Mouse (Mus musculus): ENCODE results near the gene Csrp1.

The Csrp1 gene

DNA sequence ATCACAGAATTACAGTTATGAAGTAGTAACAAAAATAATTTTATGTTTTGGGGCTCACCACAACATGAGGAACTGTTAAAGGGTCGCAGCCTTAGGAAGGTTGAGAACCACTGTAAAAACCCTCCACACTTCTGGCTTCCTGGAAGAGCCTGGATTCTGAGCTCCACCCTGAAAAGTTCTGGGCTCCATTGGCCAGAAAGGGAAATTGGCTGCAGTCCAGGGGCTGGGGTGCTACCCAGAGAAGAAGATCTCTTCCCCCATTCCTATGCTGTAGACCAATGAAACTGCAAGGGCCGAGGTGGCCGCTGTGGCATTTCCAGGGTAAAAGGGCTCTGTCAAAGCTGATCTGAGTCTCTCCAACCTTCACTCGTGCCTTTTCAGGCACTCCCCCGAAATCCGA lies 21.8 kb upstream of the Csrp1 start:
- no peak for DNase-seq (ENCODE audit: low spot score in 2 of 2)

DNA sequence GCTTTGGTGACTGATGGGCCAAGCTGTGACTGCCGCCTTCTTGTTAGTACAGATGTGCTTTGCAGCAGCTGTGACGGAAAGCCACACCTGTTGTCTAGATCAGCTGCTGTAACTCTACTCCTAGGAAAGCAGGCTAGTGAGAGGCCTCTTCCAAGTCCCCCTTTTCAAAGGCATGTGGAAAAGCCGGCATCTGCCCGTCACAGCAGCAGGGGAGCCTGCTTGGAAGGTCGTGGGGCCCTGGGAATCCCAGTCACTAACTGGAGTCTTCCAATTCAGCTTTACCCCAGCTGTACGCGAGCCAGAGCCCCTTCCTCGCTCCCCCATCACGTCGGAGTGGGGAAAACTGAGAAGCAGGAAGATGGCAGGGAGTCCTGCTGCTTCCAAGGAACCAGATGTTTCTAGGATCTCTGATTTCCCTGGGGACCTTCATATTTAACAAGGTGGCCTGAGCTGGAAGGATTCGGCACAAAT lies 21.4 kb upstream of the Csrp1 start:
- no peak for DNase-seq (ENCODE audit: low spot score in 2 of 2)

DNA sequence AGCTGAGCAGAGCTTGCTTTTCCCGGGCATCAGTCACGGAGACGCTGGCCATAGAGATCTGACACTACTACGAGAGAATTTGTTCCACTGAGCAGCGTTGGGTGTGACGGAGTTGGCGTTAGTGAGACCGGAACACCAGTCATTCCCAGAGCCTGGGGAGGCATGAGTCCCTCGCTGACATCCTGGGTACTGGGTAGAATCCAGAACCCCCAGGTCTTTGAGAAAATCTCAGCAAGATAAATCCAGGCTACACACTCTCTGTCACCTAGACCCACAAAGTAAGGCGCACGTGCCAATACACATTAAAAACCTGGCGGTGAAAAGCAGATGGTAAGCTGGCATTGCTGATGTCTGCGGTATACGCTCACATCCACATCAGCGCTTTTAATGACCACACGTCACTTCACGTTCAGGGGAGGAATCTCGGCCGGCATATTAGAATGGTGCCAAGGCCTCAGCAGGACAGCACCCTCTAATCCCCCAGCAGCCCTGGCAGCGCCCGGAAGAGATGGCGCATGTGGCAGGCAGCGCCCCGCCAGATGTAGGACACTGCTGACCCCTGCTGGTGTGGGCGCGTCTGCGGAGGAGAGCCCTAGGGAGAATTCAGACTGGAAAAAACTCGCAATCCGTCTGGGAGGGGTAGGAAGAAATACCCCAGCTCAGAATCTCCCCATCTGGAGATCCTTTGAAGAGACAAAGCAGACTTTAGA lies 20.7 kb upstream of the Csrp1 start:
- peak; percentile 35 to 78 for DNase-seq (ENCODE audit: low spot score in 2 of 2)

DNA sequence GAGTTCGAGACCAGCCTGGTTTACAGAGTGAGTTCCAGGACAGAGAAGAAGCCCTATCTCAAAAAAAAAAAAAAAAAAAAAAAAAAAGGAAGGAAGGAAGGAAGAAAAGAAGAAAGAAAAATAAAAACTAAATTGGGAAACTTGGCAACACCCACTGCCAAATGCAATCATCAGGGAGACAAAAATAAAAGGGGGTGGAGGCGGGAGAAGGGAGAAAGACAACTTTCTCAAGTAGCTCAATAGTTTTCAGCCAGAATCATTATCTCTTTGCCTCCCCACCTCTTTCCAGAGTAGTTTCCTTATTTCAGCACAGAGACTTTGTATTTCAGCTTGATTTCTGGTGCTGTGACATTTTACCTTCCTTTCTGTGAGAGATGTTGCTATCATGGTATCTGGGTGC lies 20.0 kb upstream of the Csrp1 start:
- no peak for DNase-seq (ENCODE audit: low spot score in 2 of 2)

DNA sequence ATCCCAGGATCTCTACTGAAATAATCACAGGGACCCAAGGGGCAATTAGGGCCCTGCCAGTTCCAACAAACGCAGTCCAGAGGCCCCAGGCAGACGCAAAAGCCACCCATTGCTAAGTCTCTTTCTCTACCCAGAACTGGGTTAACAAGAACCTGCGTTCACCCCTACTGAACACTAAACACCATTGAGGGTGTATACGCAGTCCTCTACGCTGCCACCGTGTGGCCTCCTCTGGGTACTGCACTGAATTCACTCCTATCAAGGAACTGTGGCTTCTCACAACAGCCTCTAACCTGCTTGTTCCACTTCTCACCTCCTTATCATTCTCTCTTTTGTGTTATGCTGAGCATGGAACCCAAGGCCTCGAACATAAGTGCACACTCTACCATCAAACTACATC lies 19.3 kb upstream of the Csrp1 start:
- peak in 1 of 2 experiments; percentile 81 for DNase-seq (ENCODE audit: low spot score in 2 of 2)

DNA sequence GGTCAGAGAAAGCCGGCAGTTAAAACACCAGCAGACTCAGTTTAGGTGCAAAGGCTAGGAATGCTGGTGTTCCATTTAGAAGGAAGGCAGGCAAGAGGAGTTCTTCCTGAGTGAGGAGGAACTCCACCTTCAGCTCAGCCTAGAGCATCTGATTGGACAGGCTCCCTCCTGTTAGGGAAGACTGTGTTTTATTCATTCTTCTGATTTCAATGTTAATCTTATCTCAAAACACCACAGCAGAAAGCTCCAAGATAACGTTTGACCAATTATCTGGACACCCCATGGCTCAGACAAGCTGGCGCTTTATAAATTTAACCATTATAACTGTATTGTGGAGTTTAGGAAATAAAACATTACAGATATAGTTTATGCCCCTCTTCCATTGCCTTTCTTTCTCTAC lies 18.5 kb upstream of the Csrp1 start:
- DNase-seq (ENCODE audit: low spot score in 2 of 2): no peak

DNA sequence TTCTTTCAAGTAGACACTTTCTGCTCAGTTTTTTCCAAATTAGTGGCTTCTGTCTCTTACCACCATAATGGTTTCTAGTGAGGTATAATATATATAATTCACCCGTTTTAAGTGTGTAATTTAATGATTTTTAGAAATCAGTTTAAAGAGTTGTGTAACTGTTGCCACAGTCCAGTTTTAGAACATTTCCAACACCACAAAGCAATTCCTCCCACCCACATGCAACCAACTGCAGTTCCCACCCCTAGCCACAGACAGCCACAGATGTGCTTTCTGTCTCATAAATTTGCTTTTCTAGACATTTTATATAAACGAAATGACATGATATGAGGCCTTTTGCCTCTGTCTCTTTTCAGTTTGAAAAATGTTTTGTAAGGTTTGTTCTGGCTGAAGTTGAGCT lies 17.1 kb upstream of the Csrp1 start:
- no peak for DNase-seq (ENCODE audit: low spot score in 2 of 2)

DNA sequence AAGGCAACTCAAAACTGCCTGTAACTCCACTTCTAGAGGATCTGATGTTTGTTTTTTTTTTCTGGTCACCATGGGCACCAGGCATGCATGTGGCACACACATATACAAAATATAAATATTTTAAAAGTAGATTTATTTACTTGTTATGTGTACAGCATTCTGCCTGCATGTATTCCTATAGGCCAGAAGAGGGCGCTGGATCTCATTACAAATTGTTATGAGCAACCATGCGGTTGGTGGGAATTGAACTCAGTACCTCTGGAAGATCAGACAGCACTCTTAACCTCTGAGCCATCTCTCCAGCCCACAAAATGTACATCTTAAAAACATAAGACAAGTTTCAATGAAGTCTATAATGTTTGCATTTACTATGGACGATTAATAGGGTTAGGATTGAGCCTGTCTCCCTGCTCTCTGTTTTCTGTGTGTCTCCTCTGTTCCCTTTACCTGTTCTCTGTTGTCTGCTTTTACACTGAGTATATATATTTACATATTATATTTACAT lies 15.5 kb upstream of the Csrp1 start:
- DNase-seq (ENCODE audit: low spot score in 2 of 2): no peak

DNA sequence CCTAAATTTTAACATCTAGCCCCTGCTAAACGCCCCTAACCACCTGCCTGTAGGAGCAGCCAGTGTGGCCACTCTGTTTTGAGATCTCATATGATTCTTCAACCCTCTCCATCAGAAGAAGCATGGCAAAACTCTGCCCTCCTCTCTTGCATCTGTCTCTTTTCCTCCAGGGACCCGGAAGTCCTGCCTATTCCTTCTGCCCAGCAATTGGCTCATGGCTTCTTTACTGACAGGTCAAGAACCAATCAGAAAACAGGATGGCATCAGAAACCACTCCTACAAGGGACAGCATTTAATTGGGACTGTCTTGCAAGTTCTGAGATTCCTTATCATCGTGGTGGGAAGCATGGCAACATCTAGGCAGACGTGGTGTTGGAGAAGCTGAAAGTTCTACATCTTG lies 11.5 kb upstream of the Csrp1 start:
- no peak for DNase-seq (ENCODE audit: low spot score in 2 of 2)

DNA sequence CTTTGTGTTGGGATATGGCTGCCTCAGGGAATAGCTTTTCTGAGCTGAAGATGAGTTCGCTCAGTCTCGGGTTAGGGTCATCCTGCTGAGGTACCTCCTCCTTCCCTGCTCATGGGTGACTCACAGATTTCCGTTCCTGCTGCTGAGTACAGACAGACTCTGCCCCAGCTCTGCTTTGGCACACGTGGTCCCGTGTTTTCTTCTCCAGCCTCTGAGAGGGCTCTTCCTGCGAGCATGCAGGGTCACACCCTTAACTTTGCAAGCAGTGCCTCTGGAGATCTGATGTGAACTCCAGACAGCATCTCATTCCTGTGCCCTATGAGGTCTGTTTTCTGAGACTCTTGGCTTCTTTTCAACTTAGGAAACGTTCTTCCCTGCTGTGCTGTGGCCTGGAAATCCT lies 8.7 kb upstream of the Csrp1 start:
- DNase-seq (ENCODE audit: low spot score in 2 of 2): no peak

DNA sequence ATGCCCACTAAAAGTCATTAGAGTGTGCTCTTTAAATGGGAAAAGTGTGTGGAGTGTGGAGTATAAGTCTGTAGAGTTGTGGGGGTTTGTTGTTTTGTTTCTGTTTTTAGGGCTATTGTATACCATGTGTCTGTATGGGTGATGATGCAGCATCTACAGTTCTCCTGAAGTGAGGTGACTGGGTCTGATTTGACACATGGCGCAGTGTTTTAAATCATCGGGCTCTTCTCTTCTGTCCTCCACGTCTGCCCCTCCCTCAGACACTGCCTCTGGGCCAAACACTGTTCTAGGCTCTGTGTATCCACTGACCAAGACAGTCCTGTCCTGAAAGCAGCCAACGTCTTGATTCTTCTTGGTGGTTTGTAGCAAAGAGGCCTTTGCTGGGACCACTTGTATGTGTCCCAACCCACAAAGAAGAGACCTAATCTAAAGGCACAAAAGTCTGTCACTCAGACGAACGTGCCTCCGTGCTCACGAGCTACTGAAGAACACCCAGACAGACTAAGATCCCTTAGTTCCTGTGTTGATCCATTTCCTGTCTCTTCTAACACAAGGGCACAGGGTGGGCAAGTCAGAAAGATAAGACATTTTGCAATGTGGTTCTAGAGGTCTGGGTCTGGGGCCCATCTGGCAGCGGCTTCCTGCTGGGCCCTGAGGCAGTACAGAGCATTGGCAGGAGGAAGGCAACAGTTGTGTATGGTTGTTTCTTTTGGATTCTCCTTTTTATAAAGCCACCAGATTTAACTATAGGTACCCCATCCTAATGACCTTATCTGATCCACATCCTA lies 5.6 kb upstream of the Csrp1 start:
- DNase-seq (ENCODE audit: low spot score in 2 of 2): no peak

DNA sequence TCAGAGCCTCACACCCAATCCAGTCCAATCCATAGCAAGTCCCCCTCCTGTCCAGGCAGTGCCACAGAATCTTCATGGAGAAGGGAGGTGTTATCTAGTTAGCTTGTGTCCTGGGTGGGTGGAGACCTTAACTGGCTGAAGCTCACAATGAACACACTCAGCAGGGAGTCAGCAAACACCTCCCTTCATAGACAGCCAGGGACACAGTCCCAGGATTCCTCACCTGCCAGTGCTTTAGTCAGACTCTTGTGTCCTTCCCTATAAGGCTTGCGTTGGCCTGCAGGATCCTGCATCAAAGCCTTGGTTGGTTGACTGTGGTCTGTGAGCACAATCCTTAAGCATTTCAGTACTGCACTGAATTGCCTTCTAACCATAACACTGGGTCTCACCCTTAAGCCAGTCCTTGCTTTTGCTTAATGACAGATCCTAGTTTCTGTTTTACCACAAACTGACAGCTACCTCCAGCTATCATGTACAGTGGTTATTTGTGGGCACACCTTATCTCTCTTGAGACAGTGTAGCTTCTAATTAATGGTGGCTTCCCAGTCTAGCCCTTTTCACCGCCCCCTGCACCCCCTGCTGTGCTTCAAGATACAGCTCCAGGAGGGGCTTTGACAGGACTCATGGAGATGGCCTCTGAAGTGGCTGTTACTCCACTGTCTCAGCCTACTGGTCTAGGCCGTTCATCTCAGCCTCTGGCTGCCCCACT lies 4.8 kb upstream of the Csrp1 start:
- DNase-seq (ENCODE audit: low spot score in 2 of 2): no peak

DNA sequence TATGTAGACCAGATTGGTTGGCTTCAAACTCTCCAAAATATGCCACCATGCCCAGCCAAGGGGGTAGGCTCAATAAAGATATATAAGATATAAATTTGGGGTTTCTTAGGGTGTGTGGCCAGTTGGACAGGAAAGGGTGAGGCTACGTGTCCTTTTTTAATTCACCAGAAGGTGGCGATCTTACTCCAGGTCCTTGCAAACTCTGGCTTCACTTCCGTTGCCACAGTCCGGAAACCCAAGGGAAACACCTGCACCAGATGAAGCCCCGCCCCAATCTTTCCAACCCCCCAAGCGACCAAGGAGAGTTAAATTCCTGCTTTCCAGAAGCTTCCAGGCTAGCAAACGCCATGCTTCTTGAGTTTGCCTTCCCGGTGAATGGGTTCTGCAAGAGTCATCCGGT lies 375 bp upstream of the Csrp1 start:
- DNase-seq (ENCODE audit: low spot score in 2 of 2): peak in 1 of 2 experiments; percentile 75

DNA sequence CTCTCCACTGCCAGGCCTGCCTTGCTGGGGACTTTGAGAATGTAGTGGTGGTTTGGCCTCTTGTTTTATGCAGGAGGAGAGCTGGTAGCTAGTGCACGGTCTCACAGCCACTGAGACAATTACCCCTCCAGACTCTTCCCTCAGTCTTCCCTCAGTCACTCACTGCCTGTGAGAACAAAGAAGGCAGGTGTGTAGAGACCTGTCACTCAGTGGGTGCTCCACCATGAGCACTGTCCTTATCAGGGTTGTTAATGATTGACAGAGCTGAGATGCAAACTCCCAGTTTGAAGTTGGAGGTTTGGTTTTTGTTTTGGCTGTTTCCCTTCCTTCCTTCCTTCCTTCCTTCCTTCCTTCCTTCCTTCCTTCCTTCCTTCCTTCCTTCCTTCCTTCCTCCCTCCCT lies 3.2 kb downstream of the Csrp1 start:
- DNase-seq (ENCODE audit: low spot score in 2 of 2): no peak

DNA sequence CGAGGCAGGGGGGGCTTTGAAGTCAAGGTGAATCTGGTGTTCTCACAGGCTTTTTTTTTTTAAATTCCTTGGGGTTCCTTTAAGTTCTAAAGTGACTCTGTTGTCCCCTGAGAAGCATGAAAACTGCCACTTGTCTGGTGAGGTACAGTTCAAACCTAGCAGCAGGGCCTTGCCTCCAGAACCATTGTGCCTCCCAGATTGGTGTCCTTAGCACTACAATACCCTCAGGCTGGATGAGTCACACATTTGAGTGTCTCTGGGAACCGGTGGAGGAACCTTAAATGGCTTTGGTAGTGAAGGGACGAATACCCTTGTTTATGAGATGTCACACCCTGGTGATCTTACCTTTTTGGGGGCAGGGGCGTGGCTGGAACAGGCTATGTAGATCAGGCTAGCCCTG lies 4.3 kb downstream of the Csrp1 start:
- DNase-seq (ENCODE audit: low spot score in 2 of 2): no peak

DNA sequence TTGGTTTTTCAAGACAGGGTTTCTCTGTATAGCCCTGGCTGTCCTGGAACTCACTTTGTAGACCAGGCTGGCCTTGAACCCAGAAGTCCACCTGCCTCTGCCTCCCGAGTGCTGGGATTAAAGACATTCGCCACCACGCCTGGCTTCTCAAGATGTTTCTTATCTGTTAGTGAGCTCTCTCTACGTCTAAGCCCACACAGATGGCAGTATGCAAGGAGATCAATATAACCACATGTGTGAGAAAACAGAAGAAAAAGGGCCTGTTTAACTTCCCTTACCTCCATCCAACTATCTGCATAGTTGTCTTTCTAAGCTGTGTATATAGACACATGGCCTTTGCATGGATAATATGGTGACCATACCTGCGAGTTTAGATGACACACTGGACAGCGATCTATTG lies 5.5 kb downstream of the Csrp1 start:
- DNase-seq (ENCODE audit: low spot score in 2 of 2): no peak

DNA sequence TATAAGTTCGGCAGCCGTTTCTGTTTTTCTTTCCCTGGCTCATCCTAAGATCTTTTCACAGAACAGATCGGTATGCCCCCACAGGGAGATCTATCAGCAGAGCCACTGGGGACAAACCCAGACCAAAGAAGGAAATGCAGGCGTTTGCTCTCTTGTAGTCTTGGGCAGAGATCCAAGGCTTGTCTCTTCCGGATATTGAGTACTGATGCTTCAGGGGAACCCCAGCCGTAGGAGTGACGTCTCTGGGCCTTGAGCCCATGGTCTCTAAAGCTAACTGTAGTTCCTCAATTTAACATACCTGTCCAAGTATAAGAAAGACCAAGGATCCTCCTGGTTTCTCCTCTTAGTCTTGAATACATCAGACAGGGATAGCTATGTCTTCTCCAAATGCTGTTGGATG lies 6.1 kb downstream of the Csrp1 start:
- no peak for DNase-seq (ENCODE audit: low spot score in 2 of 2)

DNA sequence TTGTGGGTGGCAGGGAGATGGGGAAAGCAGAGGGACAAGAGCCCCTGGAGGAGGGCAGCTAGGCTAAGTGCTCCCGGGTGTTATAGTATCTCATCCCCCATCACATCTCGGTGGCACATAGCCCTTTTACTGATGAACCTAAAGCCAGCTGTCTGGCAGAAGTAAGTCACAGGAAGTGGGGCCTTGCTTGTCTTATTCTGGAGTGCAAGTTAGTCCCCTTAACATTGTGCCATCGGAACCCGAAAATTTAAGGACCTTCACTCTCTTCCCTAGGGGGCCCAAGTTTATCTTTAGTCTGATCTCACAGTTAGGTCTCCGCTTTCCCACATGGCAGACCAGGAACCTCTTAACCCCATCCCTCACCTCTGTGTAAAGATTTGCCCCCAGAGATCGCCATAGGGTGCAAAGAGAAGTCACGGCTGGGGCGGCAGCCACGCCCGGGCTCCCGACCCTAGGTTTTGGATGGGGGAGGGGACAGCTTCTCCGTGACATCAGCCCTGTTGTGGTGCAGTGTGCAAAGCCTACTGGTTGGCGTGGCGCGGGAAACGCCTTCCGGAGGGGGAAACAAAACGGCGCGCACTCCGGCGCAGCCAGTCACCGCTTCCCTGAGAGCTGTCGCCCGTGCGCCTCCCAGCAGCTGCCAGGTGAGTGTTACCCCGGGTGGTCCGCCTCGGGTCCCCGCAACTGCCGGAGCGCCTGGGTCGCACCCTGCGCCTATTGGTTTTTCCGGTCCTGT lies 8.9 kb downstream of the Csrp1 start:
- peak; percentile 69 to 85 for DNase-seq (ENCODE audit: low spot score in 2 of 2)

DNA sequence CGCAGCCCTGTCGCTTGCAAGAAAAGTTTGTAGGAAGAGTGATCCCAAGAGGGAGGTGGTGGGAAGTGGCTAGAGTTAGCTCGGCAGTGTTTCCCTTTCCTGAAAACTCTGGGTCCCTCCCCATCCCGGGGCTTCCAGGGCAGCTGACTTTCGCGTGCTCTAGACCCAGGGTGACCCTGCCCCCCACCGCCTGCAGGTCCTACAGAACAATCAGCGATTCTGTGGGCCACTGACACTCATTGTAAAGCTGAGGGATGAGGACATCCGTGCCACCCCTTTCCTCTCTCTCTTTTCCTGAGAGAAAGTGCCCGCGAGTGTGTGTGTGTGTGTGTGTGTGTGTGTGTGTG lies 9.5 kb downstream of the Csrp1 start:
- DNase-seq (ENCODE audit: low spot score in 2 of 2): peak; percentile 40 to 48

DNA sequence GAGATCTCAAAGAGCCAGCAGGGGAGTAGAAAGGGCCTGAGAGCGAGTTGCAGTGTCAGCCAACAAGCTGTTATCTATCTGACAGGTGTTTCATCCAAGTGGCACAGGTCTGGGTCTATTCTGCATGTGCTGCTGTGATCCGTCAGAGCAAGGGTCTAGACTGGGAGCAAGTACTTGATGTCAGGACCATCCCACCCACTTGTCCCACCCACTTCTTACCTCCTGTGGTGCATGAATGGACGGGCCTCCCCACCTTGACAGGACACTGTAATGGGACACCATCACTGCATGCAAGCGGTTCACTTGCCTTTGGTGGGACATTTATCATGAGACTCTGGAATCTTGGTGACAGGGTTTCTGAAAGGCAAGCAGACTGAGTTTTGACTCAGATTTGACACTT lies 10.0 kb downstream of the Csrp1 start:
- DNase-seq (ENCODE audit: low spot score in 2 of 2): no peak

DNA sequence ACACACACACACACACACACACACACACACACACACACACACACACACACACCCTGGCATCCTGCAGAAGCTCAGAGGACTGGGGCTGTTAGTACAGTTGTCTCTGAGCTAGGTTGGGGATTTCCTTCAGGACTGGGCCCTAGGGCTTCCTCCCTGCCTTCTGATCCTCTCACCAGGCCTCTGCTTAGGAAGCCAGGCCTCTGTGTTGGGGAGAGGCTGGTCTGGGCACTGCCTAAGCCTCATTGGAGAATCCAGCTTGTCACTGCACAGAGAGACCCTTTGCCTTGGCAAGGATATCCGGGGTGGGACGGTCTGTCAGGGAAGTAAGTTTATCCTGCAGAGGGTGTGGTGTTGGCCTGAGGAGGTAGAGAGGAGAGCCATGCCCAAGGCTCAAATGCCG lies 10.4 kb downstream of the Csrp1 start:
- no peak for DNase-seq (ENCODE audit: low spot score in 2 of 2)

DNA sequence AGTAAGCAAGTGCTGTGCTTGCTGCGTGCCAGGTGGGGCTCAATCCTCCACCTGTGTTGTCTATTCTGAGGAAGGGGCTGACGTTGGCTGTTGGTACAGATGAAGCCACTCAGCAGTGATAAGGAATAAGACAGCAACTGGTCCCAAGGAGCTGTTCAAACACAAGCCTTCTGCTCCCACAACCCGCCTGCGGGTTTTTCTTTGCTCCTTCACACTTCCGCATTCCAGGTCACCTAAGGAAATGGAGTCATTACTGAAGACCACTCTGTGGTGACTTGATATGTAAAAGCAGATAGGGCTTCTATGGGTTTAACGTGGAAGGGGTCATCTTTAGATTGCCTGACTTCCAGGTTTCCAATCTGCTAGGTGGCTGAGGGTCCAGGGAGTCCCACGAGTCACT lies 11.5 kb downstream of the Csrp1 start:
- DNase-seq (ENCODE audit: low spot score in 2 of 2): no peak

All from left cerebral cortex, adult 9 months (tissue).